Mouse (Mus musculus): ENCODE measurements around the gene L1cam. TPM values are rescaled to one million over a fixed set of nuclear protein-coding genes. Genes with fewer than 3 reads are reported as not detected.

L1cam gene
- 10 to 100 TPM; 27.7 to 41.1 TPM for polyA plus RNA-seq (2017; shearing (Covaris generic))

GRCm38 (mm10) chrX:73895719-73896118 is at the start of gene L1cam:
Gene L1cam, minus strand, starts transcription at chrX:73896105.

GRCm38 (mm10) chrX:73930402-73931062 is 34.6 kb upstream of the L1cam start, which contains the start of gene Renbp:
Gene Renbp, minus strand, starts transcription at chrX:73930850.

GRCm38 (mm10) chrX:73921823-73922549 is 26.1 kb upstream of the L1cam start, which contains the start of the genes Arhgap4 and Naa10:
Gene Arhgap4, minus strand, starts transcription at chrX:73921870.
Gene Naa10, minus strand, starts transcription at chrX:73921944.

GRCm38 (mm10) chrX:73891551-73892152 is 4.3 kb downstream of the L1cam start, which contains the start of gene Avpr2:
Gene Avpr2, plus strand, starts transcription at chrX:73892102.

GRCm38 (mm10) chrX:73824185-73825151 is 71.4 kb downstream of the L1cam start, which contains the start of gene Pdzd4:
Gene Pdzd4, minus strand, starts transcription at chrX:73824969.

Other genes with a start within 250 kb of the L1cam start
- 1 to 10 TPM; 1.9 to 2.4 TPM for gene Pnck, start 236.0 kb downstream of the L1cam start, polyA plus RNA-seq (2017; shearing (Covaris generic))
- 1 to 10 TPM in 1 of 2 experiments, under 1 TPM in 1; 0.48 to 1.5 TPM for gene Slc6a8, start 223.0 kb downstream of the L1cam start, polyA plus RNA-seq (2017; shearing (Covaris generic))
- 100 to 1,000 TPM; 279 to 280 TPM for gene Bcap31, start 179.9 kb downstream of the L1cam start, polyA plus RNA-seq (2017; shearing (Covaris generic))
- gene Abcd1, start 179.5 kb downstream of the L1cam start, polyA plus RNA-seq (2017; shearing (Covaris generic)) = 10 to 100 TPM; 34.9 to 39.6 TPM
- under 1 TPM in 1 of 2 experiments, not detected in 1; 0.31 TPM for gene Plxnb3, start 139.0 kb downstream of the L1cam start, polyA plus RNA-seq (2017; shearing (Covaris generic))
- gene Srpk3, start 121.7 kb downstream of the L1cam start, polyA plus RNA-seq (2017; shearing (Covaris generic)) = 1 to 10 TPM in 1 of 2 experiments, under 1 TPM in 1; 0.70 to 7.0 TPM
- gene Idh3g, start 109.2 kb downstream of the L1cam start, polyA plus RNA-seq (2017; shearing (Covaris generic)) = 100 to 1,000 TPM; 199 to 212 TPM
- gene Ssr4, start 109.1 kb downstream of the L1cam start, polyA plus RNA-seq (2017; shearing (Covaris generic)) = 100 to 1,000 TPM; 210 to 216 TPM
- under 1 TPM; 0.29 to 0.72 TPM for gene Pdzd4, start 71.1 kb downstream of the L1cam start, polyA plus RNA-seq (2017; shearing (Covaris generic))
- 1 to 10 TPM; 3.4 to 6.1 TPM for gene Avpr2, start 4.0 kb downstream of the L1cam start, polyA plus RNA-seq (2017; shearing (Covaris generic))
- gene Arhgap4, start 25.8 kb upstream of the L1cam start, polyA plus RNA-seq (2017; shearing (Covaris generic)) = 100 to 1,000 TPM; 247 to 301 TPM
- 100 to 1,000 TPM; 224 to 246 TPM for gene Naa10, start 25.8 kb upstream of the L1cam start, polyA plus RNA-seq (2017; shearing (Covaris generic))
- gene Renbp, start 34.7 kb upstream of the L1cam start, polyA plus RNA-seq (2017; shearing (Covaris generic)) = 1 to 10 TPM; 3.7 to 9.4 TPM
- gene Hcfc1, start 70.3 kb upstream of the L1cam start, polyA plus RNA-seq (2017; shearing (Covaris generic)) = 10 to 100 TPM; 40.3 to 55.0 TPM
- gene Irak1, start 127.8 kb upstream of the L1cam start, polyA plus RNA-seq (2017; shearing (Covaris generic)) = 100 to 1,000 TPM; 182 to 192 TPM
- gene Opn1mw, start 231.4 kb upstream of the L1cam start, polyA plus RNA-seq (2017; shearing (Covaris generic)) = not detected
- gene Mecp2, start 239.3 kb upstream of the L1cam start, polyA plus RNA-seq (2017; shearing (Covaris generic)) = 10 to 100 TPM; 46.8 to 53.9 TPM